Mouse (Mus musculus): Measurements from ENCODE around the gene Trex1.

Gene Trex1

GRCm38 (mm10) chr9:109087987-109088386 is 28.5 kb upstream of the Trex1 start:
- no peak for DNase-seq (ENCODE audit: low read depth, low spot score)

GRCm38 (mm10) chr9:109084922-109085321 is 25.4 kb upstream of the Trex1 start:
- DNase-seq (ENCODE audit: low read depth, low spot score): no peak

- DNase-seq (ENCODE audit: low read depth, low spot score): peak; percentile 78
These were observed 22.7 kb upstream of the Trex1 start, which contains the start of the genes Ccdc51 and Tma7 for GRCm38 (mm10) chr9:109082124-109082800. TSS of gene Ccdc51 (plus strand) at chr9:109082493. TSS of gene Tma7 (minus strand) at chr9:109082587.

GRCm38 (mm10) chr9:109081749-109082123 is 22.2 kb upstream of the Trex1 start:
- no peak for DNase-seq (ENCODE audit: low read depth, low spot score)

GRCm38 (mm10) chr9:109080516-109080915 is 21.0 kb upstream of the Trex1 start:
- DNase-seq (ENCODE audit: low read depth, low spot score): no peak

GRCm38 (mm10) chr9:109073661-109074573 is 14.4 kb upstream of the Trex1 start, which contains the start of gene Atrip:
TSS of gene Atrip (minus strand) at chr9:109074124.
- peak; percentile 85 for DNase-seq (ENCODE audit: low read depth, low spot score)

GRCm38 (mm10) chr9:109068095-109068735 is 8.7 kb upstream of the Trex1 start:
- DNase-seq (ENCODE audit: low read depth, low spot score): no peak

GRCm38 (mm10) chr9:109060898-109061295 is 1.4 kb upstream of the Trex1 start:
- DNase-seq (ENCODE audit: low read depth, low spot score): no peak

GRCm38 (mm10) chr9:109060184-109060897 is 807 bp upstream of the Trex1 start:
- no peak for DNase-seq (ENCODE audit: low read depth, low spot score)

- DNase-seq (ENCODE audit: low read depth, low spot score): no peak
These were observed 1.3 kb downstream of the Trex1 start for GRCm38 (mm10) chr9:109058006-109058765.

- DNase-seq (ENCODE audit: low read depth, low spot score): no peak
These were observed 2.0 kb downstream of the Trex1 start for GRCm38 (mm10) chr9:109057543-109057942.

- no peak for DNase-seq (ENCODE audit: low read depth, low spot score)
These were observed 2.6 kb downstream of the Trex1 start for GRCm38 (mm10) chr9:109056916-109057315.

- no peak for DNase-seq (ENCODE audit: low read depth, low spot score)
These were observed 3.3 kb downstream of the Trex1 start for GRCm38 (mm10) chr9:109056081-109056690.

- DNase-seq (ENCODE audit: low read depth, low spot score): no peak
These were observed 4.1 kb downstream of the Trex1 start for GRCm38 (mm10) chr9:109055271-109056030.

- peak; percentile 54 for DNase-seq (ENCODE audit: low read depth, low spot score)
These were observed 4.8 kb downstream of the Trex1 start for GRCm38 (mm10) chr9:109054712-109055111.

- no peak for DNase-seq (ENCODE audit: low read depth, low spot score)
These were observed 5.7 kb downstream of the Trex1 start for GRCm38 (mm10) chr9:109053851-109054250.

GRCm38 (mm10) chr9:109053366-109053765 is 6.2 kb downstream of the Trex1 start:
- no peak for DNase-seq (ENCODE audit: low read depth, low spot score)

- no peak for DNase-seq (ENCODE audit: low read depth, low spot score)
These were observed 6.9 kb downstream of the Trex1 start for GRCm38 (mm10) chr9:109052490-109053260.

All from brain, embryonic 18.5 days (tissue).